Mouse (Mus musculus) spleen, adult 2 months (tissue): ENCODE results near the gene Sh3d21. TPM values are rescaled to one million over a fixed set of nuclear protein-coding genes. Genes with fewer than 3 reads are reported as not detected.

Source experiments
- DNase-seq, 2 experiments: peaks; one replicate each; pipeline versions ENCODE4 v3.0.0 to v3.0.0-alpha.2; 2012 to 2021; ENCODE audit warnings: low spot score in 2 of 2, low read depth in 1 of 2
- H3K27ac ChIP-seq: fragments of 200-500 bp; 2 replicates; pipeline ENCODE4 v1.5.1; 2012; ENCODE audit warnings: low read length, inconsistent platforms; ENCODE audit not compliant: insufficient read depth
- H3K27me3 ChIP-seq: fragments of 200-500 bp; 2 replicates; pipeline ENCODE4 v1.6.1; 2012; ENCODE audit warnings: mild to moderate bottlenecking, moderate library complexity, low read length, inconsistent platforms; ENCODE audit not compliant: control insufficient read depth, insufficient read depth
- H3K36me3 ChIP-seq: fragments of 200-500 bp; 2 replicates; pipeline ENCODE4 v1.6.1; 2012; ENCODE audit warnings: mild to moderate bottlenecking, low read length, inconsistent platforms; ENCODE audit not compliant: control insufficient read depth, insufficient read depth
- H3K4me1 ChIP-seq: fragments of 200-500 bp; 2 replicates; pipeline ENCODE4 v1.6.1; 2011; ENCODE audit warnings: inconsistent platforms; ENCODE audit not compliant: control insufficient read depth, insufficient read depth, insufficient read length
- H3K4me3 ChIP-seq: fragments of 200-500 bp; 2 replicates; pipeline ENCODE4 v1.5.1; 2011; ENCODE audit warnings: mild to moderate bottlenecking, inconsistent platforms; ENCODE audit not compliant: insufficient read depth, insufficient read length; ENCODE audit errors: extremely low read depth
- CTCF ChIP-seq: fragments of 200-500 bp; IDR thresholded peaks from 2 replicates; pipeline ENCODE4 v1.5.1; 2011; ENCODE audit warnings: mild to moderate bottlenecking, inconsistent platforms; ENCODE audit not compliant: insufficient read depth, insufficient read length, insufficient replicate concordance; ENCODE audit errors: extremely low read depth
- POLR2A ChIP-seq: fragments of 200-500 bp; IDR thresholded peaks from 2 replicates; pipeline ENCODE4 v1.6.1; 2011; ENCODE audit warnings: low read depth, low read length, inconsistent platforms
- WGBS: fragments of 180-500 bp; shearing (Covaris S2); methylation state at CpG from one replicate; pipeline ENCODE4 v1.1.7; 2018; 5-methylcytosine and 5-hydroxymethylcytosine counted together
- polyA plus RNA-seq: library from polyadenylated mRNA; depleted of rRNA; stranded (reverse); fragments of >200 nt; gene quantifications from 2 replicates; pipeline ENCODE4 v1.2.3, GENCODE M21; 2012; rRNA removed

Gene Sh3d21
- 0.34 and 0.54 TPM in 2 replicates for polyA plus RNA-seq

DNA sequence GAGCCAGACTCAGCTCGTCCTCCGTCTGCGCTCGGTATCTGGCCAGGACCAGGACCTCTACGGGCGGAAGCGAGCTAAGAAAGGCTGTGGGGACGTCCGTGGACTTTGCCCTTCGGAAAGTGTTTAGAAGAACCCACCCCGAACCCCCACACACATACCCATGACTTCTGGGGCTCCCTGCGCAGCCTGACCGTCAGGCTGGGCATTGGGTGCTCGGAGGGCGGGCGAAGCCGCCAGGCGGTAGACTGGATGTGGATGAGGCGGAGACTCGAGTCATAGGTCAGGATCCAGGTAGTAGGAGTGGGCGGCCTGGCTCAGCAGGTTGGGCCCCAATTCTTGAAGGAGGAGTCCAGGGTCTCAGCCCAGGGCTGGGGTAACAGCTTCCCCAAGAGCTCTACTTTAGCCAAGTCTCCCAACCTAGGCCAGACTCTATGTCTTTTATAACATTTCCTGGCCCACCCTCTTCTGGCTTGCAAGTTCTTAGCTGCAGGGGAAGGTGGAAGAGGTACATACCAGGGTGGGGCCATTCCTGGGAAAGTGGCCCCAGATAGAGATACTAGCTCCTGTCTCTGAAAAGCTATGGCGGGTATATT, at the start of gene Sh3d21:
Sh3d21 (minus strand) TSS at position 425 of the 593 bp plus-strand sequence.
- 12% methylated on average over 22 of the region's 22 CpGs for WGBS
- no peak for DNase-seq
- Histone ChIP-seq H3K27ac (no peak within 1 kb of the TSS; the same call in 1 of the 2 replicates), H3K4me1 (peaks cover 3% of the 10 kb centered on the region), H3K36me3 (peaks cover 18% of the 10 kb centered on the region), H3K4me3 (peak within 1 kb of the TSS; percentile 59), H3K27me3 (no peaks in the 10 kb centered on the region)
- TF ChIP-seq POLR2A = no peak
- no peak for TF ChIP-seq CTCF

- H3K4me3 ChIP-seq = no peak overlapping the region
- no peaks in the 10 kb centered on the region for H3K27me3 ChIP-seq
- H3K4me1 ChIP-seq = peaks cover 15% of the 10 kb centered on the region; the same call in 1 of the 2 replicates
- TF ChIP-seq POLR2A (no peak), CTCF (no peak)
- H3K27ac ChIP-seq = peak overlapping the region; percentile 48; the same call in 1 of the 2 replicates
- DNase-seq = no peak
- H3K36me3 ChIP-seq = no peaks in the 10 kb centered on the region
- 87% methylated on average over 6 of the region's 6 CpGs for WGBS
Measured at GRCm38 (mm10) chr4:126207081-126207480, 43.8 kb upstream of the Sh3d21 start.

DNA sequence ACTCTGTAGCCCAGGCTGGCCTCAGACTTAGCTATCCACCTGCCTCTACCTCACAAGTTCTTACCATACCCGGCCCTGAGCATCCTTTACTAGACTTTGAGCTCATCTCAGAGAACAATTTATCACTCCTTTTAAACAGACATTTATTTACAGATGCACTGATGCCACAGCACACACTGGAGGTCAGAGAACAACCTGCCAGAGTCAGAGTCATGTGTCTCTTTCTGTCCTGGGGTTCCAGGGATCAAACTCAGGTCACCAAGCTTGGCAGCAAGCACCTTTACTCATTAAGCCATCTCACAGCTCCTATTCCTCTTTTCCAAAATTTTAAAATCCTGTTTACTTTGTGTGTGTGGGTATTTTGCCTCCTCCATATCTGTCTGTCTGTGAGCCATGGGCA, 42.1 kb upstream of the Sh3d21 start:
- no peaks in the 10 kb centered on the region for H3K36me3 ChIP-seq
- DNase-seq = no peak
- TF ChIP-seq POLR2A (no peak), CTCF (no peak)
- WGBS = 74% methylated on average over 1 of the region's 1 CpGs
- no peaks in the 10 kb centered on the region for H3K27me3 ChIP-seq
- H3K4me1 ChIP-seq = peaks cover 20% of the 10 kb centered on the region
- peak overlapping the region; percentile 91 for H3K27ac ChIP-seq
- H3K4me3 ChIP-seq = no peak overlapping the region

DNA sequence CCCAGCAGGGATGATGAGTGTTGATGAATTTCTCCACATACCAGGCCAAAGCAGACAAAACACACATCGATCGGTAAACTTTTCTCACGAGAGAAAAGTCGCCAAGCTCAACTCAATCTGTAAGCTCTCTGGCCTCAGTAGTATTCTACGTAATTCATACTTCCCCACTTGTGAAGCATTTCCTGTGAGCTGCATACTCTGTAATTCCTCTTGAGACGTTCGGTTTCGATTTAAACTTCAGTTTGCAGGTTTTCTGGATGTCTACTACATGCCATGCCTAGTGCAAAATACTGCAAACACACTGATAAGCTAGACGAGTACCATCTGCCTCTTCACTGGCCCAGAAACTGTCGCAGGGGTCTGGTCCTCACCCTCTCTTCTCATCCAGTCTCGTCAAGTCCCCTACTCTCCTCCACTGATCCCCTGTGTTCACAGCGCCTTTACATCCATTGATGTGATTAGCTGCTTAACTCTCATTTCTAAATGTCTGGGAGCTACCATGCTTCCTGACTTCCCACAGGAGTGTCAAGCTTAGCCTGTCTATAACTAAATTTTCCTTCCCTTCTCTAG, 41.5 kb upstream of the Sh3d21 start:
- WGBS = 26% methylated on average over 12 of the region's 12 CpGs
- Histone ChIP-seq H3K36me3 (no peaks in the 10 kb centered on the region), H3K4me3 (0 out of 2 replicates have a peak overlapping the region, but pooled peaks have one; percentile 26)

GRCm38 (mm10) chr4:126204016-126204415, 40.7 kb upstream of the Sh3d21 start:
- peak overlapping the region; percentile 96 for H3K27ac ChIP-seq
- TF ChIP-seq POLR2A = no peak
- TF ChIP-seq CTCF = no peak
- WGBS = 89% methylated on average over 8 of the region's 8 CpGs
- peaks cover 23% of the 10 kb centered on the region for H3K4me1 ChIP-seq
- no peaks in the 10 kb centered on the region for H3K27me3 ChIP-seq
- no peaks in the 10 kb centered on the region for H3K36me3 ChIP-seq
- H3K4me3 ChIP-seq = no peak overlapping the region
- no peak for DNase-seq

More for the DNA sequence above, 41.5 kb upstream of the Sh3d21 start:
- TF ChIP-seq POLR2A = 0 out of 2 replicates have a peak, but pooled peaks have one; percentile 16
- TF ChIP-seq CTCF = no peak
- H3K27ac ChIP-seq = peak overlapping the region; percentile 91
- H3K27me3 ChIP-seq = no peaks in the 10 kb centered on the region
- H3K4me1 ChIP-seq = peaks cover 20% of the 10 kb centered on the region
- peak in 1 of 2 experiments; percentile 40 for DNase-seq

DNA sequence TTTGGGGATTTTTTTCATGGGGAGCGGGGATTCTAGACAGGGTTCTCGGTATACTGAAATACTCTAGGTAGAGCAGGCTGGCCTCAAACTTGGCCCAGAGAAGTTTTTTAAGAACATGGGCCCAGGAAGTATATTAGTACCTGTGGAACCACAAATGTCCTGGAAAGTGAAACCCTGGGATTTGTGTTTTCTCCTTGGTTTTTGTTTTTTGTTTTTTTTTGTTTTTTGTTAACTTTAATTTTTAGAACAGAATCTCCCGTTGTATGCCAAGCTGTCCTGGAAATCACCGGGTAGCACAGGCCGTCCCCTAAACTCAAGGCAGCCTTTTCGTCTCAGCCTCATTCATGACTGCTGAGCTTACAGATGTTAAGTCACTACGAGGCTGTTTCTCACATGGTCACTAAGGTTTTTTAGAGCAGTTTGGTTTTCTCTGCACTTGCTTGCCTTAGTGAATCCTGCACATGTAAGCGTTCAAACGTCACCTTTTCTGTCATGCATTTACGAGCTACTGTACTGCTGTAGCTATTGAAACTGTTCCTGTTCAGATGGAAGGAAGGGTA, 40.1 kb upstream of the Sh3d21 start:
- Histone ChIP-seq H3K4me3 (peak overlapping the region; percentile 50), H3K27ac (peak overlapping the region; percentile 96), H3K4me1 (peaks cover 26% of the 10 kb centered on the region), H3K27me3 (no peaks in the 10 kb centered on the region), H3K36me3 (no peaks in the 10 kb centered on the region)
- TF ChIP-seq POLR2A (no peak), CTCF (no peak)
- DNase-seq = no peak
- 81% methylated on average over 10 of the region's 10 CpGs for WGBS
